Mouse (Mus musculus) liver, embryonic 16.5 days (tissue): Measurements from ENCODE around the gene Haspin. TPM values are rescaled to one million over a fixed set of nuclear protein-coding genes. Genes with fewer than 3 reads are reported as not detected.

ENCODE experiments used
- polyA plus RNA-seq: library from polyadenylated mRNA; unstranded; fragments of >200 nt; fragmentation: Nextera tagmentation; extraction: Ambion mirVana; gene quantifications from 2 replicates; pipeline ENCODE4 v1.2.1, GENCODE M21; 2015

Gene Haspin
- polyA plus RNA-seq, 1 experiment from 2014 or later: 11.1 TPM

Other genes with a start within 250 kb of the Haspin start
- 10.8 and 13.1 TPM in 2 replicates for gene Atp2a3, start 177.1 kb downstream of the Haspin start, polyA plus RNA-seq
- gene P2rx1, start 139.2 kb downstream of the Haspin start, polyA plus RNA-seq: 5.5 and 6.6 TPM in 2 replicates
- 0.76 and 0.86 TPM in 2 replicates for gene Camkk1, start 119.3 kb downstream of the Haspin start, polyA plus RNA-seq
- 4.2 and 4.3 TPM in 2 replicates for gene Ncbp3, start 90.5 kb downstream of the Haspin start, polyA plus RNA-seq
- 0.26 and 0.34 TPM in 2 replicates for gene Itgae, start 47.7 kb downstream of the Haspin start, polyA plus RNA-seq
- 0.11 and 0.22 TPM in 2 replicates for gene P2rx5, start 22.1 kb upstream of the Haspin start, polyA plus RNA-seq
- 69.5 and 72.1 TPM in 2 replicates for gene Emc6, start 38.7 kb upstream of the Haspin start, polyA plus RNA-seq
- gene Tax1bp3, start 38.8 kb upstream of the Haspin start, polyA plus RNA-seq: 33.6 and 33.8 TPM in 2 replicates
- 8.0 and 8.6 TPM in 2 replicates for gene Ctns, start 60.7 kb upstream of the Haspin start, polyA plus RNA-seq
- 3.0 and 4.4 TPM in 2 replicates for gene Shpk, start 61.2 kb upstream of the Haspin start, polyA plus RNA-seq
- gene Trpv1, start 96.0 kb upstream of the Haspin start, polyA plus RNA-seq: 0.48 and 0.65 TPM in 2 replicates
- 0.01 and 0.04 TPM in 2 replicates for gene Trpv3, start 129.1 kb upstream of the Haspin start, polyA plus RNA-seq
- gene Aspa, start 191.3 kb upstream of the Haspin start, polyA plus RNA-seq: 3.0 and 4.0 TPM in 2 replicates
- gene Gm49340, start 191.4 kb upstream of the Haspin start, polyA plus RNA-seq: not detected in 2 replicates
- 3.2 and 3.3 TPM in 2 replicates for gene Spata22, start 191.4 kb upstream of the Haspin start, polyA plus RNA-seq
- gene Olfr20, start 212.5 kb upstream of the Haspin start, polyA plus RNA-seq: 0.08 and 0.22 TPM in 2 replicates
- not detected in 2 replicates for gene Olfr376, start 233.0 kb upstream of the Haspin start, polyA plus RNA-seq